Mouse (Mus musculus) thymus, adult 2 months (tissue): Measurements from ENCODE around the gene Col2a1.
A peak's percentile ranks its signal among the peaks of the same experiment; 100 is the strongest.

ENCODE experiments used
- CTCF ChIP-seq: fragments of 200-500 bp; IDR thresholded peaks from 2 replicates; pipeline ENCODE4 v1.5.1; 2012; ENCODE audit warnings: mild to moderate bottlenecking, control low read depth, low read length, moderate library complexity, borderline replicate concordance; ENCODE audit not compliant: control insufficient read depth, poor library complexity, insufficient read depth; ENCODE audit errors: extremely low read depth
- POLR2A ChIP-seq: fragments of 200-500 bp; IDR thresholded peaks from 2 replicates; pipeline ENCODE4 v1.6.1; 2012; ENCODE audit warnings: mild to moderate bottlenecking, low read length, control low read depth, moderate library complexity; ENCODE audit not compliant: control insufficient read depth, poor library complexity, insufficient read depth; ENCODE audit errors: extremely low read depth

GRCm38 (mm10) chr15:97992712-97993286 is 11.7 kb downstream of the Col2a1 start:
- TF ChIP-seq POLR2A (no peak), CTCF (peak; percentile 9; the same call in 1 of the 2 replicates)
